Mouse (Mus musculus) liver, postnatal 0 days (tissue): ENCODE measurements at regions not wholly inside any gene's neighbourhood (a gene's known extent, or its start where the extent isn't known, plus 50 kb on each side); places are given as distances from the start of the nearest gene placed in this dataset.

Source experiments
- CTCF ChIP-seq: sonication (generic); IDR thresholded peaks from 2 replicates; pipeline ENCODE4 v1.5.1; 2016; ENCODE audit warnings: antibody characterized with exemption, low read depth
- EP300 ChIP-seq: IDR thresholded peaks from 2 replicates; pipeline ENCODE4 v1.6.1; 2016; ENCODE audit warnings: antibody characterized with exemption, low read depth, mild to moderate bottlenecking

GRCm38 (mm10) chr6:67790742-67791141 is 255.1 kb upstream of the Tacstd2 start:
- TF ChIP-seq CTCF (no peak), EP300 (no peak)
